Comparison of ENCODE assay signal across 8 mouse cellular contexts in the genomic region with DNA sequence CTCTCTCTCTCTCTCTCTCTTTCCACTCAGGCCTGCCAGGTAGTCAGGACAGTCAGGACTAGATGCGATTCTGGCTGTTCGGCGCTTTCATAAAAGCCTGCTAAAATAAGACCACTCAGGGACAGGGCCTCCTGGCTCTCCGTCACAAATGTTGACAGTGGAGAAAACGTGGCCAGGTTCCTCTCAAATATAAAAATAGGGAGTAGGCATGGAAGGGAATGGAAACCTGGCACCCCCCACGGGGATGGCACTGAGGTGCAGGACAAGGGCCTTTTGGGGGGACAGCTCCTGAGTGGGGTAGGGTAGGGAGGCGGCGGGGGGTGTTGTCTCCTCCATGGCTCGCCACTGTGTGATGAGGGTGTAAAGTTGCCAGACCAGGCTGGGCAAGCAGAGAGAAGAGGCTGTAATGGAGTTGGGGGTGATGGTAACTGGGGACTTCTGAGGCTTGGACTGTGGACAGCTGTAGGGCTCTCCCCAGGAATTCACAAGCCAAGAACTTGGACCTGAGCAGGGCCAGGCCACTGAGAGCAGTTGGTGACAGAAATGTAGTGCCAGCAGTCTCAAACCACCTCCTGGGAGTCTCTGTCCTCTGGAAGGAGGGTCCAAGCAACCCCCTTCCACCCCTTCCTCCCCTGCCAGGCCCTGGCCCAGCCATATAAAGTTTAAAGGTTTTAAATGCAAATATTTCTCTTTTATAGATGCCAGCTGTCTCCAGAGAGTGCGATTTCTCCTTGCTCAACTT. TPM values are rescaled to one million over a fixed set of nuclear protein-coding genes. Genes with fewer than 3 reads are reported as not detected.
DNase-seq lines count a peak whose midpoint lies in the region; ATAC-seq and TF ChIP-seq lines count a peak whose summit lies in the region.

No protein-coding gene starts in this region.

- ATAC-seq in heart, embryonic 16.5 days (replicated peaks; ENCODE audit: extremely low read depth, insufficient read depth, low FRiP score) = no peak
- no peak for ATAC-seq in liver, embryonic 14.5 days (ENCODE audit: insufficient read depth)

- H3K4me3 ChIP-seq in heart, embryonic 16.5 days (ENCODE audit: low read length) = no peak overlapping the region
- H3K4me3 ChIP-seq in liver, embryonic 14.5 days (ENCODE audit: insufficient read depth in 1 of 2, low read depth in 2 of 2, low read length in 2 of 2) = no peak overlapping the region

- intact Hi-C loops in left cerebral cortex, postnatal 36 days (cut with DNase I) = loop anchor here (5.0 kb wide), 1 partner anchor 120 kb away; no protein-coding TSS in a partner anchor

- peak overlapping the region; percentile 94 for H3K27ac ChIP-seq in heart, embryonic 16.5 days (ENCODE audit: low read length)
- no peak overlapping the region for H3K27ac ChIP-seq in liver, embryonic 14.5 days

- WGBS in heart, embryonic 16.5 days = 39% methylated on average over 10 of the region's 10 CpGs
- 59% methylated on average over 10 of the region's 10 CpGs for WGBS in liver, embryonic 14.5 days (ENCODE audit: insufficient replicate concordance)

- H3K9me3 ChIP-seq in heart, embryonic 16.5 days (replicated peaks; ENCODE audit: control insufficient read depth, low read length) = no peaks in the 10 kb centered on the region
- no peaks in the 10 kb centered on the region for H3K9me3 ChIP-seq in liver, embryonic 14.5 days (ENCODE audit: control insufficient read depth, low read length)

- no peaks in the 10 kb centered on the region for H3K36me3 ChIP-seq in heart, embryonic 16.5 days (ENCODE audit: control insufficient read depth, insufficient read depth)
- peaks cover 3% of the 10 kb centered on the region for H3K36me3 ChIP-seq in liver, embryonic 14.5 days (replicated peaks; ENCODE audit: control insufficient read depth, insufficient read depth, low read depth)

- peaks cover 71% of the 10 kb centered on the region for H3K4me1 ChIP-seq in heart, embryonic 16.5 days (ENCODE audit: control insufficient read depth, insufficient read depth, low read length)
- peaks cover 40 to 44% of the 10 kb centered on the region in 2 experiments for H3K4me1 ChIP-seq in liver, embryonic 14.5 days (replicated peaks; ENCODE audit: control insufficient read depth in 2 of 2, insufficient read depth in 2 of 2, low read length in 1 of 2)

- peak; percentile 54 for DNase-seq in thymus, postnatal 4 days
- no peak for DNase-seq in thymus, postnatal 0 days (ENCODE audit: low spot score)
- DNase-seq in liver, embryonic 14.5 days (ENCODE audit: low read depth in 3 of 3, low spot score in 3 of 3) = no peak
- DNase-seq in adrenal gland, postnatal 14 days = no peak
- DNase-seq in right cerebral cortex, postnatal 36 days (ENCODE audit: low spot score in 2 of 2) = no peak
- DNase-seq in left cerebral cortex, postnatal 36 days (ENCODE audit: low spot score in 2 of 2) = no peak
- DNase-seq in layer of hippocampus, postnatal 36 days = no peak

- H3K9ac ChIP-seq in heart, embryonic 16.5 days (ENCODE audit: low read length) = peak overlapping the region; percentile 47; the same call in 1 of the 2 replicates
- peak overlapping the region; percentile 3; the same call in 1 of the 2 replicates for H3K9ac ChIP-seq in liver, embryonic 14.5 days (replicated peaks)

- no peak for TF ChIP-seq EP300 in liver, embryonic 14.5 days (IDR thresholded peaks at IDR 0.05; ENCODE audit: low read depth)

- no peak for TF ChIP-seq CTCF in liver, embryonic 14.5 days (IDR thresholded peaks at IDR 0.05; ENCODE audit: low read depth)

- H3K4me2 ChIP-seq in heart, embryonic 16.5 days (ENCODE audit: low read depth, low read length) = peak overlapping the region; percentile 30
- peak overlapping the region; percentile 44 for H3K4me2 ChIP-seq in liver, embryonic 14.5 days (ENCODE audit: low read depth)

- no peaks in the 10 kb centered on the region for H3K27me3 ChIP-seq in heart, embryonic 16.5 days (ENCODE audit: control insufficient read depth, insufficient read depth, low read length)
- no peaks in the 10 kb centered on the region for H3K27me3 ChIP-seq in liver, embryonic 14.5 days (ENCODE audit: control insufficient read depth, insufficient read depth, low read length)

RNA-seq across cellular contexts. Expression of gene Gins2, which starts 57.2 kb away (rescaled TPM):
- polyA plus RNA-seq in thymus, postnatal 0 days (2015; fragmentation: Nextera tagmentation; extraction: Ambion mirVana) = 60.0 and 77.9 TPM in 2 replicates
- 51.0 and 51.1 TPM in 2 replicates for polyA plus RNA-seq in heart, embryonic 16.5 days (2015; fragmentation: Nextera tagmentation; extraction: Ambion mirVana)
- polyA plus RNA-seq in liver, embryonic 14.5 days (2012; rRNA removed) = 31.5 and 37.5 TPM in 2 replicates
- 63.4 and 63.7 TPM in 2 replicates for polyA plus RNA-seq in liver, embryonic 14.5 days (2014; fragmentation: Nextera tagmentation; extraction: Ambion mirVana)
- total RNA-seq in adrenal gland, postnatal 14 days (2021) = 10.3 and 15.5 TPM in 2 replicates
- total RNA-seq in left cerebral cortex, postnatal 36 days (2021) = 1 to 10 TPM in 1 of 2 experiments, under 1 TPM in 1; 0.74 to 1.8 TPM
- total RNA-seq in layer of hippocampus, postnatal 36 days (2021) = 1 to 10 TPM; 4.8 to 5.5 TPM
